Mouse (Mus musculus) effector memory CD4-positive, alpha-beta T cell, adult 5 months (primary cell): ENCODE measurements around the gene Cep112. TPM values are rescaled to one million over a fixed set of nuclear protein-coding genes. Genes with fewer than 3 reads are reported as not detected.

Experiments used
- polyA plus RNA-seq: library from polyadenylated mRNA; unstranded; fragments of 100-300 nt; shearing (Covaris generic); gene quantifications from one replicate; pipeline ENCODE4 v1.2.1, GENCODE M21; 2017

Cep112 gene
- polyA plus RNA-seq: 1.2 TPM

DNA sequence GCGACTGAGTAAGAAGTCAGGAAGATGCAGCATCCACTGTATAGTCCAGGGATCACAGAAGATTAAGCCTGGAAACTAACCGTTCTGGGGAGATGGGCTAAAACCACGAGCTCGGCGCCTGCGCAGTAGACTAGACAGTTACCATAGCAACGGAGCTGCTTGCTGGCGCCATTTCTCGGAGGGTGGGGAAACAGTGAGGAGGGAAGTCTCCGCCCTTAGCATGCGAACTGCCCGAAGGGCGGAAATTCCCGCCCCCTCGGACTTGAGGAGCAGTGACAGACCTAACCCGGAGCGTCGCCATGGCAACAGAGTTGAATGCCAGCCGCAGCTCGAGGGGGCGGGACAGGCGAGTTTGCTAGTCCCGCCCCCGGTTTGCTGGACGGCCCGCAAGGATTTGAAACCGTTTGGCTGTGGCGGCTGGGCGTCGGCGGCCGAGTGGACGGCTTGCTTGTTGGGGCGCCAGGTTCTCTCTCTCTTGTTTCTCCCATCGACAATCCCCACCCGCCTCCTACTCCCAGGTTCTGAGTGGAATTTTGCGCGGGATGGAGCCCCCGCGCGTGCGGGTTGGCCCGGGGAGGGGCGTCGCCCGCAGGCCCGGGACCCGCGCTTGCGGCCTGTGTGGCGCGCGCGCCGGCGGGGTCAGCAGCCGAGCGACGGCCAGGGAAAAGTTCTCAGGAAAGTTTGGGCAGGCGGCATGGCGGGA, at the start of gene Cep112:
Cep112 (plus strand) TSS at position 304 of the 703 bp plus-strand sequence.

Other genes with a start within 250 kb of the Cep112 start
- 2.7 TPM for gene Apoh, start 81.8 kb upstream of the Cep112 start, polyA plus RNA-seq
- 200 TPM for gene Prkca, start 81.3 kb upstream of the Cep112 start, polyA plus RNA-seq